Mouse (Mus musculus): Measurements from ENCODE around the gene Gp1ba.

- TF ChIP-seq EP300 (IDR thresholded peaks at IDR 0.05; ENCODE audit: low read depth): no peak
- no peak for TF ChIP-seq CTCF (IDR thresholded peaks at IDR 0.05; ENCODE audit: low read depth)
Observed at GRCm38 (mm10) chr11:70679361-70679760, 40.4 kb downstream of the Gp1ba start.

Measured in liver, embryonic 14.5 days (tissue).